In genomic region chr17:43325986-43326671, GRCm38 (mm10) we compare ENCODE assay signal across 11 mouse cellular contexts. TPM values are rescaled to one million over a fixed set of nuclear protein-coding genes. Genes with fewer than 3 reads are reported as not detected.
A peak's percentile ranks its signal among the peaks of the same experiment; 100 is the strongest.
DNase-seq lines count a peak whose midpoint lies in the region; ATAC-seq lines count a peak whose summit lies in the region.
"Had no signal": no experiment of that assay in that cellular context is flagged by ENCODE, and none has a peak within 500 bp of the region (broad histone marks: within the 10 kb centered on the region; RNA-seq: fewer than 3 reads in every experiment).

No protein-coding gene starts in this region.

- ATAC-seq in heart, embryonic 14.5 days (ENCODE audit: insufficient number of reproducible peaks, insufficient read depth, low FRiP score, low read depth) = no peak
- ATAC-seq in embryonic facial prominence, embryonic 13.5 days (ENCODE audit: insufficient number of reproducible peaks, insufficient read depth, low FRiP score, low TSS enrichment, low read depth) = no peak
- peak; percentile 69 for ATAC-seq in intestine, embryonic 15.5 days
- peak; percentile 51 for ATAC-seq in midbrain, embryonic 13.5 days

- H3K9ac ChIP-seq in heart, embryonic 14.5 days (ENCODE audit: low read length) = peak overlapping the region; percentile 68
- no peak overlapping the region for H3K9ac ChIP-seq in embryonic facial prominence, embryonic 13.5 days
- no peak overlapping the region for H3K9ac ChIP-seq in intestine, embryonic 15.5 days
- H3K9ac ChIP-seq in midbrain, embryonic 13.5 days (replicated peaks) = no peak overlapping the region

- intact Hi-C loops in heart, postnatal 25 days (cut with DNase I) = loop anchor here (1.0 to 2.0 kb wide), 2 partner anchors 59 to 134 kb away; no protein-coding TSS in a partner anchor

- H3K27ac ChIP-seq in heart, embryonic 14.5 days (replicated peaks in 1 of 2; ENCODE audit: control insufficient read depth in 1 of 2, insufficient read depth in 1 of 2, low read depth in 2 of 2, low read length in 2 of 2) = no peak overlapping the region
- H3K27ac ChIP-seq in embryonic facial prominence, embryonic 13.5 days = no peak overlapping the region
- no peak overlapping the region for H3K27ac ChIP-seq in intestine, embryonic 15.5 days
- H3K27ac ChIP-seq in midbrain, embryonic 13.5 days = no peak overlapping the region

- peak overlapping the region in 1 of 2 experiments; percentile 36; a peak in 1 of 4 replicates for H3K4me3 ChIP-seq in heart, embryonic 14.5 days (ENCODE audit: control insufficient read depth in 1 of 2, insufficient read depth in 1 of 2, low read depth in 1 of 2, low read length in 2 of 2)
- no peak overlapping the region for H3K4me3 ChIP-seq in embryonic facial prominence, embryonic 13.5 days
- no peak overlapping the region for H3K4me3 ChIP-seq in intestine, embryonic 15.5 days (replicated peaks)
- peak overlapping the region; percentile 37 for H3K4me3 ChIP-seq in midbrain, embryonic 13.5 days (replicated peaks)

- no peaks in the 10 kb centered on the region for H3K36me3 ChIP-seq in heart, embryonic 14.5 days (ENCODE audit: control insufficient read depth, insufficient read depth, low read length)
- H3K36me3 ChIP-seq in embryonic facial prominence, embryonic 13.5 days = no peaks in the 10 kb centered on the region
- no peaks in the 10 kb centered on the region for H3K36me3 ChIP-seq in intestine, embryonic 15.5 days
- H3K36me3 ChIP-seq in midbrain, embryonic 13.5 days = no peaks in the 10 kb centered on the region

- no peaks in the 10 kb centered on the region for H3K27me3 ChIP-seq in heart, embryonic 14.5 days (ENCODE audit: control insufficient read depth, insufficient read depth, low read length)
- no peaks in the 10 kb centered on the region for H3K27me3 ChIP-seq in embryonic facial prominence, embryonic 13.5 days
- no peaks in the 10 kb centered on the region for H3K27me3 ChIP-seq in intestine, embryonic 15.5 days (replicated peaks)
- no peaks in the 10 kb centered on the region for H3K27me3 ChIP-seq in midbrain, embryonic 13.5 days

- DNase-seq in heart, postnatal 25 days (ENCODE audit: low spot score) = no peak
- DNase-seq in ovary, adult 18-20 months (ENCODE audit: low spot score) = no peak
- DNase-seq in left cerebral cortex, adult 18-20 months (ENCODE audit: low spot score in 2 of 2) = no peak
- DNase-seq in gastrocnemius, postnatal 25 days = no peak
- DNase-seq: cerebellum, adult 9-10 months had no signal

- H3K4me1 ChIP-seq in heart, embryonic 14.5 days (ENCODE audit: control insufficient read depth in 2 of 2, insufficient read depth in 2 of 2, low read length in 2 of 2) = peaks cover 10 to 19% of the 10 kb centered on the region in 2 experiments
- H3K4me1 ChIP-seq in embryonic facial prominence, embryonic 13.5 days = peaks cover 6% of the 10 kb centered on the region
- 0 out of 2 replicates have a peak, but pooled peaks cover 2% of the 10 kb centered on the region for H3K4me1 ChIP-seq in intestine, embryonic 15.5 days (replicated peaks)
- peaks cover 8% of the 10 kb centered on the region for H3K4me1 ChIP-seq in midbrain, embryonic 13.5 days (replicated peaks)

- 64% methylated on average over 7 of the region's 7 CpGs for WGBS in heart, embryonic 14.5 days
- 49% methylated on average over 7 of the region's 7 CpGs for WGBS in embryonic facial prominence, embryonic 13.5 days
- 48% methylated on average over 7 of the region's 7 CpGs for WGBS in intestine, embryonic 15.5 days
- WGBS in midbrain, embryonic 13.5 days = 44% methylated on average over 7 of the region's 7 CpGs

- H3K9me3 ChIP-seq in heart, embryonic 14.5 days (ENCODE audit: control insufficient read depth, low read length) = 0 out of 2 replicates have a peak, but pooled peaks cover 6% of the 10 kb centered on the region
- H3K9me3 ChIP-seq in embryonic facial prominence, embryonic 13.5 days = no peaks in the 10 kb centered on the region
- H3K9me3 ChIP-seq in intestine, embryonic 15.5 days = no peaks in the 10 kb centered on the region
- H3K9me3 ChIP-seq in midbrain, embryonic 13.5 days = 0 out of 2 replicates have a peak, but pooled peaks cover 7% of the 10 kb centered on the region

- peak overlapping the region; percentile 68 for H3K4me2 ChIP-seq in heart, embryonic 14.5 days (ENCODE audit: low read length)
- peak overlapping the region; percentile 67 for H3K4me2 ChIP-seq in embryonic facial prominence, embryonic 13.5 days
- H3K4me2 ChIP-seq in intestine, embryonic 15.5 days (replicated peaks) = peak overlapping the region; percentile 65; the same call in 1 of the 2 replicates
- H3K4me2 ChIP-seq in midbrain, embryonic 13.5 days (replicated peaks) = peak overlapping the region; percentile 62

RNA-seq across cellular contexts. Expression of gene Adgrf5, which starts 34.1 kb away (rescaled TPM):
- polyA plus RNA-seq in heart, embryonic 14.5 days (2014; fragmentation: Nextera tagmentation; extraction: Ambion mirVana) = 20.9 and 26.0 TPM in 2 replicates
- 100 to 1,000 TPM; 207 to 259 TPM for total RNA-seq in heart, postnatal 25 days (2021)
- 8.7 and 9.2 TPM in 2 replicates for polyA plus RNA-seq in embryonic facial prominence, embryonic 13.5 days (2015; fragmentation: Nextera tagmentation; extraction: Ambion mirVana)
- polyA plus RNA-seq in intestine, embryonic 15.5 days (2015; fragmentation: Nextera tagmentation; extraction: Ambion mirVana) = 11.6 and 11.8 TPM in 2 replicates
- polyA plus RNA-seq in midbrain, embryonic 13.5 days (2015; fragmentation: Nextera tagmentation; extraction: Ambion mirVana) = 6.9 and 8.6 TPM in 2 replicates
- 10 to 100 TPM; 28.4 to 28.8 TPM for total RNA-seq in left cerebral cortex, adult 18-20 months (2021)
- total RNA-seq in gastrocnemius, postnatal 25 days (2021) = 10 to 100 TPM; 87.4 to 89.4 TPM

RNA-seq across cellular contexts. Expression of gene Adgrf1, which starts 56.0 kb away (rescaled TPM):
- polyA plus RNA-seq in heart, embryonic 14.5 days (2014; fragmentation: Nextera tagmentation; extraction: Ambion mirVana) = not detected in 2 replicates
- total RNA-seq in heart, postnatal 25 days (2021) = not detected
- polyA plus RNA-seq in embryonic facial prominence, embryonic 13.5 days (2015; fragmentation: Nextera tagmentation; extraction: Ambion mirVana) = not detected in 2 replicates
- 0.15 and 0.19 TPM in 2 replicates for polyA plus RNA-seq in intestine, embryonic 15.5 days (2015; fragmentation: Nextera tagmentation; extraction: Ambion mirVana)
- not detected in 2 replicates for polyA plus RNA-seq in midbrain, embryonic 13.5 days (2015; fragmentation: Nextera tagmentation; extraction: Ambion mirVana)
- not detected for total RNA-seq in left cerebral cortex, adult 18-20 months (2021)
- total RNA-seq in gastrocnemius, postnatal 25 days (2021) = under 1 TPM in 1 of 2 experiments, not detected in 1; 0.08 TPM
- total RNA-seq: left cerebral cortex, postnatal 14 days had no signal
- polyA plus RNA-seq: C2C12 had no signal

Comparison
In these comparisons a context has a peak if more than half of its experiments do, and no peak if none do; other contexts are left out.
1. ATAC-seq: peak in intestine, embryonic 15.5 days (single experiment) and midbrain, embryonic 13.5 days (single experiment); none in heart, embryonic 14.5 days (single experiment) and embryonic facial prominence, embryonic 13.5 days (single experiment).
2. Peak in every context shown above with its lines, with median percentiles within 50 percentile points of each other: H3K4me2 ChIP-seq.